ENCODE assay signal across 8 mouse cellular contexts in genomic region chr16:28490515-28490914, GRCm38 (mm10).
DNase-seq lines count a peak whose midpoint lies in the region.

No protein-coding gene starts in this region.

- WGBS in large intestine, adult 2 months, result 10% methylated on average over 6 of the region's 6 CpGs

- peak; percentile 66 for DNase-seq in ES-CJ7 (ENCODE audit: low read depth, low spot score)
- DNase-seq in adrenal gland, postnatal 14 days, result peak; percentile 79
- DNase-seq in embryo, embryonic 9.5 days (ENCODE audit: extremely low spot score), result peak; percentile 72
- peak; percentile 77 for DNase-seq in heart, postnatal 4 days
- DNase-seq in large intestine, adult 2 months (ENCODE audit: low read depth, low spot score), result peak; percentile 22
- peak; percentile 6 to 17 for DNase-seq in lung, adult 18-20 months
- DNase-seq in ovary, postnatal 14 days (ENCODE audit: low spot score), result peak; percentile 54
- no peak for DNase-seq in spleen, postnatal 14 days (ENCODE audit: low spot score in 2 of 2)

Comparison
In these comparisons a context has a peak if more than half of its experiments do, and no peak if none do; other contexts are left out.
1. DNase-seq: peak in ES-CJ7 (single experiment), adrenal gland, postnatal 14 days (single experiment), embryo, embryonic 9.5 days (single experiment), heart, postnatal 4 days (single experiment), large intestine, adult 2 months (single experiment), lung, adult 18-20 months (2 of 2) and ovary, postnatal 14 days (single experiment); none in spleen, postnatal 14 days (0 of 2).